Mouse (Mus musculus): ENCODE data around the gene Pkhd1.

- no peak for TF ChIP-seq POLR2A (IDR thresholded peaks at IDR 0.05; ENCODE audit: borderline replicate concordance, low read depth, low read length)
- no peak for TF ChIP-seq CTCF (IDR thresholded peaks at IDR 0.05; ENCODE audit: low read depth, low read length)
These were observed 481.7 kb downstream of the Pkhd1 start for GRCm38 (mm10) chr1:20136205-20136604.

Data from bone marrow macrophage, adult 2 months (primary cell).